Mouse (Mus musculus): ENCODE measurements around the gene Ptov1.

Gene Ptov1

DNA sequence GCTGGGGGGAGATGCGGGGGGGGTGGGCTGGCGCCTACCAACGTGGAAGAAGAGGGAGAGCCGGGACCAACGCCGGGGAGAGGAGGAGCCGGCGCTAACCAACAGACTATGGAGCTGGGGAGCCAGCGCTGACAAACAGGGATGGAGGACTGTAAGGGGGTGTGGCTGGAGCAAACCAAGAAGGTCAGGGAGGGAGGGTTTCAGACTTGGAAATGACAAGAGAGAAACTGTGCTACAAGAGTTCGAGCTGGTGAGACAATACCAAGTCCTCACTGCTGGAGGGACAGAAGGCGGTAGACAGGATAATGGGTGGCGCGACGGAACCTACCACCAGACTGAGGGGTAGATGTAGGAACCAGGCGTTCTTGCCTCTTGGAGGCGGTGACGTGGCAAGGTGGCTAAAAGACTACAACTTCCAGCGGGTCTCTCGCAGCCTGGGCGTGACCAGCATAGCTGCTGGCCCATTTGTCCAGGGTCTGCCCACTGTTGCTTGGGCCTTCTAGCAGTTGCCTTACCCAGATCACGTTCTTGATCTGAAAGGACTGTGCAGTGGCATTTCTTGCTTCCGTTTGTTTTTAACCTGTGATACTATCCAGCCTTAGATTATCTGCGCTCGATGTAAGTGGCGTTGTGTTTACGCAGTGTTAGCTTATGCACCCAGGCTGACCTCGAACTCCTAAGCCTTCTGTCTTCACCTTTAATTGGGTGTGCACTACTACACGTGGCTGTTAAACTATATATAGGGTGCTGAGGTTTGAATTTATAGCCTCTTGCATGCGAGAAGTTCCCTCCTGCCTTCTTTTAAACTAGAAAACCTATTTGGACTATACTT lies at the start of gene Ptov1:
Gene Ptov1 (minus strand): TSS at position 92 of the 832 bp plus-strand sequence.
- peak; percentile 95 for DNase-seq (ENCODE audit: low spot score)

DNA sequence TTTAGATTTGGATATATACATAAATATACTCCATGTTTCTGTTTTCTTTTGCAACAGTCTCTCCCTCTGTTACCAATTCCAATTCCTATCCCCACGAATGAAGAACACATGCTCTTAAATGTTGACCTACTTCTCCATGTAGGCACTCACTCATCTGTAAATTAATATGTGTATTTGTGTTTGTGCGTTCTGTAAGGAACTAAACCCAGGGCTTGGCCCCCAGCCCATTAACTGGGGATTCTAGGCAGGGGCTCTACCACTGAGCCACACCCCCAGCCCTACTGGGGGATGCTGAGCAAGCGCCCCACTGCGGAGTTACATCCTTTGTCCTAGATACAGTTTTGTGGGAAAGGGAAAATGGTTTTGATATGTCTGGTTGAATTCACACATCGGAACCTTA lies 49.5 kb upstream of the Ptov1 start:
- DNase-seq (ENCODE audit: low spot score) = no peak

DNA sequence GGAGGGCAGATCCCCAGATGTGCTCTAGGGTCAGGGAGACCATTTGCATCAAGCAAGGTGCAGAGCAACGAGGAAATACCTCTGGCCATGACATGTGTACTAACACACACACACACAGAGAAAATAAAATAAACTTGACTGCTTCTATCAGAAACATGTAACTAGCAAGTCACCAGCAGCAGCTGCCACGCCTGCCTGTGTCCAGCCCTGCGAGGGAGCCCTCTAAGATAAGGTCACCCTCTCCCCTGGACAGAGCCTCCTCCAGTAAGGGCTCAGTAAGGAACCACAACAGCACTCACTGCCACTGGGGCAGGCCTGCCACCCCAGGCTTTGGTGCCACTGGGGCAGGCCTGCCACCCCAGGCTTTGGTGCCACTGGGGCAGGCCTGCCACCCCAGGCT lies 48.6 kb upstream of the Ptov1 start:
- no peak for DNase-seq (ENCODE audit: low spot score)

DNA sequence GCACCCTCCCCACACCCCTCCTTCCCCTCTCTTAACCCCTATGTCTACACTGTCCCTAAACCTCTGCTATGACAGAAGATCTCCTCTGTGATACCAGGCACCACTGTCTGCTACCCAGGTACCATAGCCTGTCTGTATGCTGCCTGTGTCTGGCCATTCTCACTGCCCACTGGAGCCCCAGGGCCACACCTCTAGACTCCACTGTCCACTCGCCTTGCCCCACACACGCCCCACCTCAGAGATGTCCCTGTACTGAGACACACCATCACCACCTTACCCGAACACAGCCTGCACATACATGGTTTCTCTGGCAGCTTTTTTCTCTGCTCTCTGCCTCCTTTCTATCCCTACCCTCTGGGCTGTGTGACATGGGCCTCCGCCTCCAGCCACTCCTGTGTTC lies 47.3 kb upstream of the Ptov1 start:
- no peak for DNase-seq (ENCODE audit: low spot score)

DNA sequence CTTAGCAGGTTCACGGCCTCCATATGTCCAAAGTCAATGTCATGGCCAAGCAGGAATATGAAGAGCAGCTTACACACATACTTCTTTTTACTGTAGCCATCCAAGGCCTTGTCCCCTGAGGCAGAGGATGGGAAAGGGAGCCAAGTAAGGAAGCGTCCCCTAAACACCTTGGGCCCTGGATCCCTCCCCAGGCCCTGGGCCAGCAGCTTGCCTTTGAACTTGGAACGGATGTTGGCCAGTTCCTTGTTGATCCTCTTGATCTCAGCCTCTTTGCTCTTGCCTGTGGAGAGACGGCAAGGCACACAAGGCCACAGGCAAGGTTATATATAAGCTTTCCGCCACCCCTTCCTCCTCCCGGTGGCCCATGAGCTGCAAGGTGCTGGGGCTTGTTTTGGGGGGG lies 46.6 kb upstream of the Ptov1 start:
- no peak for DNase-seq (ENCODE audit: low spot score)

DNA sequence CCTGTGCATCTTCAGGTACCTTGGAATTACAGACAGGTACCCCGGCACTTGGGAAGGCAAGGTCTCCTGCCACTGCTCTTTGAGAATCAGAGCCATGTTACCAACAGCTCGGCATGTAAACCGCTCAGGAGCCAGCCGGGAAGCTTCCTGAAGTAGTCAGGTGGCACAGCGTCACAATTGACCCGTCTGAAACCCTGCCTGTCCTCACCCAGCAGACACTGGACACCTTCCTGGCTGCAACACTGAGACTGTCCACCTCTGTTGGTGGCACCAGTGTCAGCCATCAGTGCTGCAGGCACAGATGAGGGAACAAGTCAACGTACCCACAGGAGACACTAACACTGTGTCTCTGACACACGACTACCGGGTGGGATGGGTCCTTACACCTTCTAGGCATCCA lies 45.7 kb upstream of the Ptov1 start:
- DNase-seq (ENCODE audit: low spot score) = no peak

DNA sequence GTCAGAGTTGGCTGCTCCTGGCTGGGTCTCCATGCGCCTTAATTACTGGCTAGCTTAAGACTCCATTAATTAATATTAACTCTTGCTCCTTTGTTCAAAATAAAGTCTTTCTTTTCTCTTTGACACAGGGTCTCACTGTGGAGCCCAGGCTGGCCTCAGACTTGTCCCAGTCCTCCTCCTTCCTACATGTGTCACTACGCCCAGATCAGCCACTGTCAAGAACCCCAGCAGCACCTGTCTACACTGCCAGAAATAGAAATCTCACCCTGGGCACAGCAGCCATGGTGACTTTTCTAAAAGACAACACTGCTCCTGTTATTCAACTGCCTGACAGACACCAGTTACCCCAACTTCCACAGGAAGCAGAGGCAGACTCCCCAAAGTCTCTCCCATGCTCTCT lies 44.8 kb upstream of the Ptov1 start:
- no peak for DNase-seq (ENCODE audit: low spot score)

DNA sequence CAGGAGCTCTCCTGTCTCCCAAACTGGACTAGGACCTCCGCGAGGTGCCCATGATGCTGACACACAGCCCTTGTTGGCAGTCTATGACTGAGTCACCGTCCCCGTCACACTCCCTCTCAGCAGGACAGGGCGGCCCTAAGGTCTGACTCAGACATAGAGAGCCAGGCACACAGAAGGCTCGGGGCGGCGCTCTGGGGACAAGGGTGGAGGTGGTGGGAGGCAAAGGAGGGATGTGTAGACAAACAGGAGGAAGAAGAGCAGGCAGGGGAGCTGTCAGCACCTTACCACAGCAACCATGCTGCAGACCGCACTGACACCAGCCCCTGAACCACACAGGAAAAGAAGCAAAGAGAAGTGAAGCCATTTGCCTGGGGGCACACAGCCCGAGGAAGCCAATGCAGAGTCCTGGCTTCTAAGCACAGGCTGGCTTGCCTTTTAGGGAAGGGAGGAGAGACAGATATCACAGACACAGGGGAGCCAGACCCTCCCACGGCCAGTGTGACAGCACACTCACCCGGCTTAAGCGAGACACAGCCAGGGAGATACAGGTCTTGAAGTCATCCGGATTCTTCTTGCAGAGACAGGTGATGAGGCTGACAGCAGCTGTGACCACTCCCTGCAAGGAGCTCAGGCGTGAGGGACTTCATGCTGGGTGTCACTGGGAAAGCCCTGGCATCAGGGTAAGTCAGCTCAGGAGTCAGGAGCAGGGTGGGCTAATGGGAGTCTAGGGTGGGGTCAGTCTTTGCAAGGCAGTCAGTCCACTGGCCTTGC lies 39.3 kb upstream of the Ptov1 start:
- no peak for DNase-seq (ENCODE audit: low spot score)

DNA sequence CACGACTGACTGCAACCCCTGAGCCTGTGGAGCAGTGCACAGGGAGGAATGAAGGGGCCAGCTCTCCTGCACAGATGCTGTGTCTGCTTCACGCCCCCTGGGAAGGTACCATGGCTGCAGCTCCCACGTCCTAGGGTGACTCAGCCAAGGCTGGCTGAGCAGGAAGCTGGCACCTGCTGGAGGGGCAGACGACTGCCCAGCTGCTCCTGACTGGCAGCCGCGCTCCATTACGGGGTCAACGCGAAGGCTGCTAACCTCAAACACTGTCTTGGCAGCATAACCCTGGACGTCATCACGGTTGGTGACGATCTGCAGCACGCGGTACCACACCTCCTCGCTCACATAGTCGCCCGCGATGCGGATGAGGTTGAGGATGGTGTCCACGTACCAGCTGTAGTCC lies 35.8 kb upstream of the Ptov1 start:
- DNase-seq (ENCODE audit: low spot score) = no peak

DNA sequence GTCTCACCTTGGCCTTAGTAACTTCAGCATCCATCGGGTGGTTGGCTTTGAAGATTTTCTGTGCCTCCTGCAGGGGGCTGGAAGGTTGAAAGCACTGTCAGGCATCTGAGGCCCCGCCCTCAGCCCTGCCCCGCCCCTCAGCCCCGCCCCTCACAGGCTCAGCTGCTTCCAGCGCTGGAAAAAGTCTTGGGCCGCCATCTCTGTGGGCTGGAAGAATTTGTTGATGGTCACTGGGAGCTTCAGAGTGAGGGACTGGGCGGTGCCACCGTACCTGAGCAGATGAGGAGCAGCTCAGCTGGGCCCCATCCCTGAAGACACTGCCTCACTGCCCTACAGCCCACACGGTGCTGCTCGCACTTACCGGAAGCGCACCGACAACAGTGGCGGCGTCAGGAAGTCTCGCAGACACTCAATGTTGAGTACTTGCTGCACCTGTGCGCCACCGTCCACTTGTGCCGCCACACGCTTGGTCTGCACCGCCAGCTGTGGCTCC lies 31.7 kb upstream of the Ptov1 start:
- DNase-seq (ENCODE audit: low spot score) = peak; percentile 42

DNA sequence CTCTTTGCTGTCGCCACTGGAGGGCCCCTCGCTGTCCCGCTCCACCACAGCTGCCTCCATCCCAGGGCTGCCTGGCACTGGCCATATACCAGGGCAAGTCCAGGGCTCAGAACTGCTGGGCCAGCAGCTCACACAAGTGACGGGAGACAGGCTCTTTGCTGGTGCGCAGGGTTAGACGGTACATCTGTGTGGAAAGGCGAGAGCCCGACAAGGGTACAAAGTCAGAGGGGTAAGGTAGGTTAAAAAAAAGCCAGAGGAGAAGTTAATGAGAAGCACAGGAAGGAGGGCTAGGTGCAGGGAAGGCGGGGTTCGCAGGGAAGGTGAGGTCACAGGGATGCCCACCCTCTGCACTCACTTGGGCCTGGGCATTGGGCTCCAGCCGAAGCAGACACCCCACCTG lies 31.0 kb upstream of the Ptov1 start:
- no peak for DNase-seq (ENCODE audit: low spot score)

DNA sequence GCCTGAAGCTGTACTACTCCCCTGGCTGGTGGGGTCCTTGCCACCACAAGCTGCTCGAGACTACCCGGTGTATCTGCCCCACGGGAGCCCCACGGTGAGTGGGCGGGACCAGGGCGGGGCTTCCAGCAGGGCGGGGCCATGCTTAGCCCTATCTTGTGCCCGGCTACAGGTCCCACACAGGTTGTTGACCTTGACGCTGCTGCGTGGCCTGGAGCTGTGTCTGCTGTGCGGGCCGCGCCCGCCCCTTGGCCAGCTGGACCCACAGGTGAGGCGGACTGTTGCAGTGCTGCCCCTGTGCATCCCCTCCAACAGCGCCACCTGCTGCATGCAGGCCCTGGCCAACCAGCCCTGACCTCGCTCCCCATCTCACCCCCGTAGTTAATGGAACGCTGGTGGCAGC lies 29.0 kb upstream of the Ptov1 start:
- no peak for DNase-seq (ENCODE audit: low spot score)

DNA sequence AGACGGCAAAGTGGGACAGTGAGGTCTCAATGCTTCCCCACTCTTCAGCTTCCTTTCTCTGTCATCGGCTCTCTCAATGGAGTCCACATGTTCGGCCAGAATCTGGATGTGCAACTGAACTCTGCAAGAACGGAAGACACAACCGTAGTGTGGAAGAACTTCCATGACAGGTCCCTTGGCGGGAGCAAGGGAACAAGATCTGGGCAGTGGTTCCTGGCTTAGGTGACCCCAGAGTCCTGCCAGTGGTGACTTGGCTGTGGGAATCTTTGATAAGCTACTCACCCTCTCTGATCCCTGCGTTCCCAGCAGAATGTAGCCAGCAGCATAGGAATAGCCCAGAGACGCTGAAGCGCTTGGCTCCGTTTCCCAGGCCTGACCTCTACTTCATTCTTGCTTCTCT lies 26.9 kb upstream of the Ptov1 start:
- DNase-seq (ENCODE audit: low spot score) = no peak

DNA sequence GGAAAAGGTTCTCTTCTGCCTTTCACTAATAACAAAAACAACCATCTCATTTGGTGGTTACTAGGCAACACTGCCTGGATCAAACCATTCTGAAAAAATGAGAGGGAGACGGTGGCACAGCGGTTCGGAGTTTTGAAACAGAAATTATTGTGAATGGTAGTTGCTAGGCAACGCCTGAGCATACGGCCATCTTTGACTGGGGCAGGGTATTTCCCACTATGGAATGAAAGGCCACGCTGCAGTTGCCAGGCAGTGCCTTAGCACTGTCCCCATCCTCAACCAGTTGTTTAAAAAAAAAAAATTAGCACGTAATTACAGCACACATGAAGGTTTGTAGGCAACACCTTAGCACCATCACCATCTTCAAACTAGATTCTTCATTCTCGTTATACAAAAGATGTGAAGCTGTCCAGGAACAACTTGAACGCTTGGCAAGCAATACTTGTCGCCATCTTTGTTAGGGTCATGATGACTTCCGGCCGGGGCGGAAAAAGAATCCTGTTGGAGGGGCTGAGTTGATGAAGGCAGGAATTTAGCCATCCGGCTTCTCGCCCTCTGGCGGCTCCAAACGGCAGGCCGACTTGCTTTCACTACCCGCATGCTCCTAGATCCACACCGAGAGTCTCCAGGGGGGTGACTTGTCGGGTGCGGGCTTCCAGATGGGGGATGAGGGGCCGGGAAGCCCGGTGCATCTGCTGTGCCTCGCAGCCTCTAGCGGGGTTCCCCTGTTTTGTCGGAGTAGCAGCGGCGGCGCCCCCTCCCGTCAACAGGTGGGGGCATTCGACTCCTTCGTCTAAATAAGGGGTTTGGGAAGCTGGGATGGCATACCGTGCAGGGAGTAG lies 26.2 kb upstream of the Ptov1 start, which contains the start of gene Fuz:
Gene Fuz (plus strand): TSS at position 487 of the 842 bp plus-strand sequence.
- peak; percentile 94 for DNase-seq (ENCODE audit: low spot score)

DNA sequence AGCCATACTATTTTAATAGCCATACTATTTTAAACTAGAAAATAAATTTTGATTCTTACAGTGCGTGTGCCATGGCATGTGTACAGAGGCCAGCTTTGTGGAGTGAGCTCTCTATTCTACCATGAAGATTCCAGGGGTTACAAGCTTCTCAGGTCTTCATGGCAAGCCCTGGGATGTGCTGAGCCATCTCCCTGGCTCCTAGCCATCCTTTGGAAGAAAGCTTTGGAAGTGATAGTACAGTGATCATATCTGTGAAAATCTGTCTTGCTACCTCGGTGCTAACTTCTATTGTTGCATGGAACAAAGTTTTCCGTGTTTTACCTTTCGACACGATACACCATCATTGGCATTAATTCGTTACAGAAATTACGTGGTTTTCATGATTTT lies 25.6 kb upstream of the Ptov1 start:
- no peak for DNase-seq (ENCODE audit: low spot score)

DNA sequence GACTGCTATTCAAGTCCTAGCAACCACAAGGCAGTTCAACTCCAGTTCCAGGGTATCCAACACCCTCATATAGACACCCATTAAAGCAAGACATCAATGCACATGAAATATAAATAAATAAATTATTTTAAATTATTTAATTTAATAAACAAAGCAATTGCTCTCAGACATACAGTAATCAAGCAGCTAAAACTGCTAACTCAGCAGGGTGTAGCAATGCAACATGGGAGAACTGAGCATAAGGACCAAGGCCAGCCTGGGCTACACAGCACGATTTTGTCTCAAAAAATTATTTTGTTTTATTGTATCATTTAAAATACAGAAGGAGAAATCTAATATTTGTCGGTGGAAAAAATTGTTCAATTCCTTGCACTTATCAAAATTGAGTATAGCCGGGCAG lies 24.6 kb upstream of the Ptov1 start:
- no peak for DNase-seq (ENCODE audit: low spot score)

DNA sequence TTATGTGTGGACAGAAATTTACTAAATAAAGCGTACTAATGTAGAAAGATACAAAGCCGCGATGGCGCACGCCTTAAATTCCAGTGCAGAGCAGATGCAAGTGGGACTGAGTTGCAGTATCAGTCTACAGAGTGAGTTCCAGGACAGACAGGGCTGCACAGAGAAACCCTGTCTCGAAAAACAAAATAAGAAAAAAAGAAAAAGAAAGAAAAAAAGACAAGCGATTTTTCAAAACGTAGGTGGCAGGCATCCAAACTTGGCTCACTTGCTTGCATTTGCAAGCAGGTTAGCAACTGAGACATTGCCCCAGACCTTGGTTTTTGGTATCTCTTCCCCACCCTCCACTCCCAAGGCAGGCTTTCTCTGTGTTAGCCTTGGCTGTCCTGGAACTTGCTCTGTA lies 23.6 kb upstream of the Ptov1 start:
- DNase-seq (ENCODE audit: low spot score) = no peak

DNA sequence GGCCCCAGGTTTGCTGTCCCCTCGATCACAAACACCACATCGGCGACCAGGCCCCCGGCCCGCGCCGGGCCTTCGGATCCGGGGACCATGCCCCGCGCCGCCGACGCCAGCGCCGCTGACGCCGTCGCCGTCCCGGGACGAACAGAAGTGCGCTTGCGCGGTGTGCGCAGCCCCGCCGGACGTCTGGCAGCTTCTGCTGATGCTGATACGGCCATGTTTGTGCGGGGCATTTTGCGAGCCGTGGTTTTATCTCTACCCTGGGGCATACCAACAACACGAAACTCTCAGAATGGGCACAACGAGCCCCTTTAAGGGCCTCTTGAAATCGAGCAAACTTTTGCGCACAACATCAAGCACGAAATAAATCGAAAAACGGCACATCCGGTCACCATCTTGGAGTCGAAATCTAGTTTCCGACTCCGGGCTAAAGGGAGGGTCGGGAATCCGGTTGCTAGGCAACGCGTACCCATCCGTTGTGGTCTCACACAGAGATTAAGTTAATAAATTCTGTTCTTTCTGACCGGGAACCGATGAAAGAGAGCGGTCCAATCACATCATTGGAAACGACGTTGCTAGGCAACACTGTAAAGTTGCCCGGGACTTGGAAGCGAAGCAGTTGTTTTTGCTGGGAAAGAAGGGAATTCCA lies 22.8 kb upstream of the Ptov1 start, which contains the start of gene Med25:
Gene Med25 (minus strand): TSS at position 437 of the 646 bp plus-strand sequence.
- DNase-seq (ENCODE audit: low spot score) = peak; percentile 94

DNA sequence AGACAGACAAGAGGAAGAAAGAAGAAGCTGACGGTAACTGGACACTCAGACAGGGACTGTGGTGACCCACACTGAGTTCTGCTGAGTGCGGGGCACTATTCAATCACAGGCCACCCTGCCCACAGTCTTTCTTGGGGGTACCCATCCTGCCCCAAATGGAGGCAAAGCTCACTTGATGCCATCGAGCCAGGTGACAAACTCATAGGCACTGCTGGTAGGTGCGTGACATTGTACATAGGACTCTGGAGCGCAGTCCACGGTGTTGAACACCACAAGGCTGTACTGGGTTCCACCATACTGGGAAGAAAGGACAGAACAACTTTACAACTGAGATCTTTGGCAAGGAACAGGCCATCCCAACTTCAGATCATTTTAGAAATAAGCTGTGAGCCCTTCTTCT lies 22.0 kb upstream of the Ptov1 start:
- no peak for DNase-seq (ENCODE audit: low spot score)

DNA sequence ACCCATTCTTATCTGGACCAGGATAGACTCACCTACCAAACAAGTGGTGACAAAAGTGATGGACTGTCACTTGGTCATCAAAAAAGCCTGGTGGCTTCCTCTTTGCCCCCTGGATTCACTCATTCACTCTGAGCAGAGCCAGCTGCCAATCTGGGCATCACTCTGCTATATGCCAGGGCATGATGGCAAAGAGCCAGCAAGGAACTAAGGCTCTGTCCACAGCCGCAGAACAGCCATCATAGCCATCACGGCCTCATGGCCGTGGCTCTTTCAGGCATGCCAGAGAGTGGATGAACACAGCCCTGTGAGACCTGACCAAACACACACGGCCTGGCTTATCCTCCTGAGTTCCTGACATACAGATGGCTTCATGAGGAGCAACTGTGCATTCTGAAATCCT lies 21.1 kb upstream of the Ptov1 start:
- no peak for DNase-seq (ENCODE audit: low spot score)

DNA sequence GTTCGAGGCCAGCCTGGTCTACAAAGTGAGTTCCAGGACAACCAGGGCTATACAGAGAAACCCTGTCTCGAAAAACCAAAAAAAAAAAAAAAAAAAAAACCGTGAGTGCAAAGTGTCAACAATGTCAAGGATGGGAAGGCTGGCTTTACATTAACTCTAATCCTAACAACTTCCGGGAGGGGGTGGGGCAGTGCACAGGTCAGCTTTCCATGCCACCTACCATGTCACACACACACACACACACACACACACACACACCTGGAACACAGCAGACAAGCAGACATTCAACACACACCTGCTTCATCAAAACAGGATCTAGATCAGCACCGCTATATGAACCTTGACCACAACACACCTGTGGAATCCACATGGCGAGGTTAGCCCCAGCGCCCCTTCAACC lies 20.6 kb upstream of the Ptov1 start:
- DNase-seq (ENCODE audit: low spot score) = no peak

Data from lung, postnatal 25 days (tissue).